Mouse (Mus musculus): ENCODE measurements around the gene Plxnd1.

DNA sequence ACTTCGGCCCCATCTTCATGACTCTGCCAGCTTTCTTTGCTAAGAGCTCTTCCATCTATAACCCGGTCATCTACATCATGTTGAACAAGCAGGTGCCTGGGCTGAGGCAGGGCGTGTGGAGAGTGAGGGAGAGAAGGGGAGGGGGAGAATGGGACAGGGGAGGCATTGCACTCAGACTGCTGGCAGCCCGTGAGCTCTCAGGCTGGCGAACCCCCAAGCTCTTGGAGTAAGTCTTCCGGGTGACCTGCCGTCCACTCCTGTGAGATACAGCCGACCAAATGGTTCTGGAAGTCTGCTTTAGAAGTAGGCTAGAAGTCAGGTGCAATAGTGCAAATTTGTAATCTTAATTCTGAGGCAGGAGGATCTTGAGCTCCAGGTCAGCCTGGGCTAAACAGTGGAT is 59.3 kb downstream of the Plxnd1 start:
- no peak for TF ChIP-seq MYC (IDR thresholded peaks at IDR 0.05; ENCODE audit: low read depth, low read length)
- TF ChIP-seq E2F4 (IDR thresholded peaks at IDR 0.05; ENCODE audit: insufficient replicate concordance, low read depth, low read length): no peak
- TF ChIP-seq CTCF (conservative IDR thresholded peaks at IDR 0.05 in 1 of 2, IDR thresholded peaks at IDR 0.05 in 1 of 2; ENCODE audit: low read depth in 2 of 2, low read length in 2 of 2): no peak
- no peak for TF ChIP-seq POLR2A (IDR thresholded peaks at IDR 0.05; ENCODE audit: low read depth, low read length)
- no peak for TF ChIP-seq SIN3A (IDR thresholded peaks at IDR 0.05; ENCODE audit: low read length)
- TF ChIP-seq USF1 (IDR thresholded peaks at IDR 0.05; ENCODE audit: low read depth, low read length): no peak
- TF ChIP-seq GABPA (IDR thresholded peaks at IDR 0.05; ENCODE audit: insufficient replicate concordance, low read depth, low read length): no peak
- no peak for TF ChIP-seq CHD1 (IDR thresholded peaks at IDR 0.05; ENCODE audit: low read depth, low read length)
- TF ChIP-seq TCF12 (IDR thresholded peaks at IDR 0.05; ENCODE audit: low read depth, low read length): no peak
- no peak for TF ChIP-seq MXI1 (IDR thresholded peaks at IDR 0.05; ENCODE audit: low read depth, low read length)
- TF ChIP-seq ETS1 (conservative IDR thresholded peaks at IDR 0.05; ENCODE audit: low read depth, low read length): no peak
- TF ChIP-seq KAT2A (IDR thresholded peaks at IDR 0.05; ENCODE audit: insufficient replicate concordance, low read length): no peak

All from CH12.LX (cell line).